Mouse (Mus musculus) cerebellum, postnatal 10 days (tissue): ENCODE measurements around the gene Rinl.

Experiments used
- DNase-seq, 2 experiments: peaks; one replicate each; pipeline ENCODE4 v3.0.0; 2021; ENCODE audit warnings: mixed read lengths in 2 of 2

Gene Rinl

GRCm38 (mm10) chr7:28788307-28789195, at the start of gene Rinl:
TSS of gene Rinl (plus strand) at chr7:28788969.
- no peak for DNase-seq

GRCm38 (mm10) chr7:28739829-28740228, 48.9 kb upstream of the Rinl start:
- DNase-seq = no peak

- no peak for DNase-seq
Observed at GRCm38 (mm10) chr7:28740949-28741348, 47.8 kb upstream of the Rinl start.

DNA sequence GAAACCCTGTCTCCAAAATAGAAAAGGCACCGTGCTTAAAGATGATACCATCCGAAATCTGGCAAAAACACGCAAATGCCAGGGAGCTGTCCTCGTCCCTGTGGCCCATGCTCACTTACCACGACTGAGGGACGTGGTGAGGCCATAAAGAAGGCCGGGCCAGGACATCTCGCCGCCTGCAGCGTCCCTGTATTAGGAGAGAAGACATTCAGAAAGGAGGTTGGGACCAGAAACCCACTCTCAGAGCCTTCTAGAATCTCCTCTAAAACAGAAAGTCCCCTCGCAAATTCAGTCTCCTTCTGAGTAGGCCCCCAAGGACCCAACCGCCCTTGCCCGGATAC, 47.4 kb upstream of the Rinl start:
- DNase-seq = no peak

- DNase-seq = peak; percentile 95 to 96
Observed at GRCm38 (mm10) chr7:28741709-28742438, 46.9 kb upstream of the Rinl start, which contains the start of the genes Mrps12 and Sars2. TSS of gene Mrps12 (minus strand) at chr7:28741820. TSS of gene Sars2 (plus strand) at chr7:28741992.

DNA sequence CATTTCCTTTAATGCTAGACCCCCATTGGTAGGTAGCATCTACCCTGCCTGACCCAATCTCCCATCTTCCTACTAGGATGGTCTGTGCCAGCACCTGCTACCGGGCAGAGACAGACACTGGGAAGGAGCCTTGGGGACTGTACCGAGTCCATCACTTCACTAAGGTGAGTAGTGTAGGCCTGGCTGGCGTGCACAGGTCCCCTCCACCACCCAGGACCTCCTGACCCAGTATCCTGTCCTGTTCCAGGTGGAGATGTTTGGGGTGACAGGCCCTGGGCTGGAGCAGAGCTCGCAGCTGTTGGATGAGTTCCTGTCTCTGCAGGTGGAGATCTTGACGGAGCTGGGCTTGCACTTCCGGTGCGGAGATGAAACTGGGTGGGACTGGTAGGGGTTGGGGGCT, 38.8 kb upstream of the Rinl start:
- no peak for DNase-seq

- no peak for DNase-seq
Observed at GRCm38 (mm10) chr7:28756079-28756478, 32.7 kb upstream of the Rinl start, which contains the start of gene Ccer2. TSS of gene Ccer2 (plus strand) at chr7:28756174.

- DNase-seq = no peak
Observed at GRCm38 (mm10) chr7:28758623-28759022, 30.1 kb upstream of the Rinl start.

DNA sequence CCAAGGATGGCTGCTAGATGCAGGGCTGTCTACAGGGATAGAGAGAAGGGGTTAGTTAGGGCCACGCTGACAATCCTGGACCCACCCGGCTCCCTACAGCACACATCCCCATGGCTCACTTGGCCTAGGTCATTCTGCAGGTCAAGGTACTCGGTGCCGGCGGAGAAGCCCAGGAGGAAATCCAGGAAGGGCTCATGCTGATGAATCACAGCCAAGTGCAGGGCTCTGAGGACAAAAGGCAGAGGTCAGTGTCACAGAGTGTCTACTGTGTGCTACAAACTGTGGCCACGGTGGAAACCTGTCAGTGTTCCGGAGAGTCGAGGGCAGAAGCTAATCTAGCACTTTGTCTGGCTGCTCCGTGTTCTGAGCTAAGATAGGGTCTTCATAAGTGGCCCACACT, 26.9 kb upstream of the Rinl start:
- DNase-seq = no peak

GRCm38 (mm10) chr7:28765211-28765610, 23.6 kb upstream of the Rinl start:
- no peak for DNase-seq

DNA sequence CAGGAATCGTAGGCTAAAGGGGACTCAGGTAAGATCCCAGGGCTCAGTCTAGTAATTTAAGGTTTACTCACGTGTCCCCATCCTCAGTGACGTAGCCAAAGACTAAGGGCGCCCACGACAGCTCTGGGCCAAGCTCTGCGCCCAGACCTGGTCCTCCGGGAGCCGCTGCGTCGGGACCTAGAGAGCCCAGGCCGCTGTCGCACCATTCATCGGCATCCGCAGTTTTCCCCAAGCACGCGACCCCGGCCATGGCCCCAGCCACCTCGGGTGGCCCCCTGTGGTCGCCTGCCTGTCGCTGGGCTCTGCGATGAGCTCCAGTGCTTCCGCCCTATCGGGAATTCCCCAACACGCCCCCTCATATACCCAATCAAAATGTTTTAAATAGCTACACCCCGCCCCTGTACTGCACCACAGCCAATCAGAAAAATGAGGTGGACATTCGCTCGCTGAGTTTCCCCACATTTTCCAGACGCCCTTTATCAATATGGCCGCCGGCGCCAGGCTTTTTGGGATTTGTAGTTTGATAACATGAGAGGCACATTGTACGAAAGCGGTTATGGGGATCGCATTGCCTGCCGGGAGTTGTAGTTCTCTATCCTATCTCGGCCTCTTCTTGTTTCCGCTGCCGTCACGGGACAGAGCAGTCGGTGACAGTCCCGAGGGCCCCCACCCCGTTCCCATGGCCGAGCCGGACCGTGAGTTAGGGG, 22.4 kb upstream of the Rinl start, which contains the start of gene Sirt2:
TSS of gene Sirt2 (plus strand) at position 563 of the 707 bp plus-strand sequence.
- peak; percentile 96 to 97 for DNase-seq

- no peak for DNase-seq
Observed at GRCm38 (mm10) chr7:28766910-28767309, 21.9 kb upstream of the Rinl start.

DNA sequence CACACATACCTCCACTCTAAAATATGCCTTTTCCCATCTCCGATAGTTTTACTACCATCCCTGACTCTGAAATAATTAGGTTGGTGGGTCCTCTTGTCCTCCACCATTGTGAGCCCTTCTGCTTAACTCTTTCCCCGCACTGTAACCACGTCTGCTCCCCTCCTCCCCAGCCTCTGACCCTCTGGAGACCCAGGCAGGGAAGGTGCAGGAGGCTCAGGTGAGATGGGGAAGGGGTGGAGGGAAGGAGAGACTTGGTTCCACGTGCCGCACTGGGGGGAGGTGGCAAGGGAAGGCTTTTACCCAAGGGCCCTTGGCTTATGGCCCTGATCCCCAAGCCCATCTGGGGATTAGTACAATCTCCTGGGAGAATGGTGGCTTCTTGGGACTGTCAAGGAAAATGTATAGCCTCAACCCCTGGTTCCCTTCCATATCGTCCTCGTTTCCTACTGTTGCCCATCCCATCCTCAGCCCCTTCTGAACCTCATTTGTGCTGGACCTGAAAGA, 21.3 kb upstream of the Rinl start, which contains the start of gene Nfkbib:
TSS of gene Nfkbib (minus strand) at position 51 of the 504 bp plus-strand sequence.
- peak in 1 of 2 experiments; percentile 31 for DNase-seq

GRCm38 (mm10) chr7:28769414-28769958, 19.3 kb upstream of the Rinl start:
- DNase-seq = no peak

- DNase-seq = no peak
Observed at GRCm38 (mm10) chr7:28770309-28770708, 18.5 kb upstream of the Rinl start.

- peak; percentile 56 to 65 for DNase-seq
Observed at GRCm38 (mm10) chr7:28771867-28772266, 16.9 kb upstream of the Rinl start.

- DNase-seq = no peak
Observed at GRCm38 (mm10) chr7:28773163-28773562, 15.6 kb upstream of the Rinl start.

GRCm38 (mm10) chr7:28774164-28774563, 14.6 kb upstream of the Rinl start:
- DNase-seq = peak; percentile 46 to 69

DNA sequence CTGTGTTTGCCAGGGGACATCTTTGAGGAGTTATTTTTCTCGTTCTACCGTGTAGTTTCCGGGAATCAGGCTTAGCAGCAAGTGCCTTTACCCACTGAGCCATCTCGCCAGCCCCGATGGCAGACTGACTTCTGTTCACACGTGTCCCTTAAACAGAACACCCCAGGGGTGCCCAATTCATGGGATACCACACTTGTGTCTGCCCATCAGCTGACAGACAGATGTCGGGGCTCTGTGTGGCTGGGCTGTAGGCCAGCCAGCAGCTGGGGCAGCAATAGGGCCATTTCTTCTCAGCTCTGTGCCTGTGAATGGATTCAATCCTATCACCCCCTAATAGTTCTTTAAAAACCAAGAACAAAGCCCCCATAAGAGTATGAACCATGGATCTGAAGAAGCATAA, 13.6 kb upstream of the Rinl start:
- peak; percentile 48 to 60 for DNase-seq

- no peak for DNase-seq
Observed at GRCm38 (mm10) chr7:28778825-28779224, 9.9 kb upstream of the Rinl start.

DNA sequence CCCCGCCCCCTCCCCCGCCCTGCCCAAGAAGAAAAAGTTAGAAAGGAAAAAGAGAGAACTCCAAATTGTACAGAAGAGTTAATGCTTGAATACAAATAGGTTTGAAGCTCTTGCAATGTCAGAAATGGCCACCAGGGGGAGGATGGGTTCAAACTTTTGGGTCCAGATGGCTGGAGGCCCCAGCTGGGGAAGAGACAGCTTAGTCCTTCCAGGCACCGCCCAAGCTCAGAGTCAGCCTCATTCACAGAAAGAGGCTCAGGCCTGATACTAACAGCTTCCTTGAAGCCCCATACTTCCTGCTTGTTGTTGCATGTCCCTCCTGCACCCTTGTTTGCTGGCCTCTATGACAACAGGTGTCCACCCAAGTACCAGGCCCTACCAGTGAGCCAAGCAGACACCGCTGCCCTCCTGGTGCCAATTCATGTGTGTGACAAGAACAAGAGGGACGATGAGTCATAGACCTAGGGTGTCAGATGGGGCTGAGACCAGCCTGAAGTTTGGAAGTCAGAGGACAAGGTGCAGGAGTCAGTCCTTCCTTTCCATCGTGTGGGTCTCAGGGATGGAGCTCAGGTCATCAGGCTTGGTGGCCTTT, 8.6 kb upstream of the Rinl start:
- peak; percentile 95 to 98 for DNase-seq

- DNase-seq = no peak
Observed at GRCm38 (mm10) chr7:28780857-28781256, 7.9 kb upstream of the Rinl start.
